Mouse (Mus musculus): ENCODE data around the gene Mrpl36. TPM values are rescaled to one million over a fixed set of nuclear protein-coding genes. Genes with fewer than 3 reads are reported as not detected.

Gene Mrpl36
- polyA plus RNA-seq (2014; fragmentation: Illumina TruSeq; extraction: RNeasy Lipid Tissue Mini Kit (QIAGEN cat#74804); ENCODE audit: low read depth, low replicate concordance) = 63.1 TPM

DNA sequence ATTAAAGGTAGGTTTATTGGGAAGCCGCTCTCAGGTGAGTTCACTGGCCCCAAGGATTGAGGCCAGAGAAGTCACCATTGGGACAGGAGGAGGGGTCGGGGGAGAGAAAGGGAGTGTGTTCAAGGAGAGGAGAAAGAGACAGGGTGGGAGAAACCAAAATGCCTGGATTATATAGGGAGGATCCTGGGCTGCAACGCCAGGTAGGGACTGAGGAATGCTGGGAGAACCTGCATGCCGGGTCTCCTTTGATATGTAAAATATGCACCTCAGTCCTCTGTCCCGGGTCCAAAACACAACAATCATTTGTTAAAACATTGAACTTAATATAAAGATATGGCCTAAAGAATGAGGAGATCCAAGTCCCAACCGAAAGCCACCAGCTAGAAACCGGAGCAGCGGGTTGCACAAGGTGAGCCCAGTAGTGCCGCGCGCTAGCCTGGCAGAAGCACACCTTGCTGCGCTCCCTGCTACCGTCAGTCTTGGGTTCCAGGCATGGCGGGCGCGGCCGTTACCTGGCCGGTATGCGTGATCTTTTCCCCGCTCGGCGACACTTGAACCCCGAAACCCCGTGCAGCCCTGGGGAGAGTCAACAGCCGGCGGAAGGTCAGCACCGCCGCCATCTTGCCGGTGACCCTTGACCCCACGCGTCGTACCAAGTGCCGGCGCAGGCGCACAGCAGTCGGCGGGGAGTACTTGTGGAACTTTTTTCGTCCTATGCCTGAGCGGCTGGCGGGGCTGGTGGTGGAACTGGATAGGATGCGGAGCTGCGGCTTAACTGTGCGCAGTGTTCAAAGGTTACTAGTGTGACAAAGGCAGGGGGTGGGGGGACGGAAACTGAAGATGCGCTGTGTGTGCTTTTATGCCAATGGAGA, at the start of gene Mrpl36, which contains the start of gene Ndufs6:
Gene Mrpl36 (plus strand): TSS at position 687 of the 872 bp plus-strand sequence.
Gene Ndufs6 (minus strand): TSS at position 716 of the 872 bp plus-strand sequence.

Other genes starting within 250 kb of the Mrpl36 start
- not detected for gene Irx4, start 68.0 kb upstream of the Mrpl36 start, polyA plus RNA-seq (2014; fragmentation: Illumina TruSeq; extraction: RNeasy Lipid Tissue Mini Kit (QIAGEN cat#74804); ENCODE audit: low read depth, low replicate concordance)
- 86.7 TPM for gene Ndufs6, start within 50 bp of the Mrpl36 start, polyA plus RNA-seq (2014; fragmentation: Illumina TruSeq; extraction: RNeasy Lipid Tissue Mini Kit (QIAGEN cat#74804); ENCODE audit: low read depth, low replicate concordance)
- 3.6 TPM for gene Lpcat1, start 138.7 kb downstream of the Mrpl36 start, polyA plus RNA-seq (2014; fragmentation: Illumina TruSeq; extraction: RNeasy Lipid Tissue Mini Kit (QIAGEN cat#74804); ENCODE audit: low read depth, low replicate concordance)
- not detected for gene Slc6a3, start 208.2 kb downstream of the Mrpl36 start, polyA plus RNA-seq (2014; fragmentation: Illumina TruSeq; extraction: RNeasy Lipid Tissue Mini Kit (QIAGEN cat#74804); ENCODE audit: low read depth, low replicate concordance)

Data from kidney, adult 10 weeks (tissue).